Mouse (Mus musculus) urinary bladder, adult 2 months (tissue): ENCODE results near the gene Dnm2. TPM values are rescaled to one million over a fixed set of nuclear protein-coding genes. Genes with fewer than 3 reads are reported as not detected.
"Not testable (repeated sequence)": the region's sequence is repeated elsewhere in the genome, so short reads cannot be mapped to it uniquely, and the experiment has no call there.

ENCODE experiments used
- DNase-seq: peaks from one replicate; pipeline ENCODE4 v3.0.0; 2022; ENCODE audit warnings: low spot score
- polyA plus RNA-seq: library from polyadenylated mRNA; depleted of rRNA; stranded (reverse); fragments of >200 nt; gene quantifications from 2 replicates; pipeline ENCODE4 v1.2.3, GENCODE M21; 2012

The Dnm2 gene
- polyA plus RNA-seq, 1 experiment = 76.4 TPM

DNA sequence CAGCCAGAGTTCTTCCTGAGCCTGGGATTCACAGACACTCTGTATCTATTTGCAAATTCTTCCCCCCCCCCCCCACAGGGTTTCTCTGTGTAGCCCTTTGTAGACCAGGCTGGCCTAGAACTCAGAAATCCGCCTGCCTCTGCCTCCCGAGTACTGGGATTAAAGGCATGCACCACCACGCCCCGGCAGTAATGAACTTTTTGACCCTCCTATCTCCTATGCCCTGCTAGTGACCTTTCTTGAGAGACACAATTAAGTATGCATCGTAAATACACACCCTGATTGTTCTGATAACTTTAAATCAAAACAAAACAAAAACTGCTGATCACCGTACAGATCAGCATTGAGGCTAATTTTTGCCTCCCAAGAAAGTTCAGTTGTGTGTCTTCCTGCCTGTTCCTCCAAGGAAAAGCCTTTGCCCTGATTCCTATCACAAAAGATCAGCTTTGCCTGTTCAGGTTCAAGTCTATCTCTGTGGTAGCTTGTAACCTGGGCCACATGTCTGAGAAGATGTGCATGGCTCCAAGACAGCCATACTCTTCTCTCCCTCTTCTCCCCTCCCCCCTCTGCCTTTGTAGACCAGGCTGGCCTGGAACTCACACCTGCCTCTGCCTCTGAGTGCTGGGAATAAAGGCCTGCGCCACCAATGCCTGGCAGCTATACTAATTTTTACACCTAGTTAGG is 31.7 kb downstream of the Dnm2 start:
- no peak for DNase-seq

DNA sequence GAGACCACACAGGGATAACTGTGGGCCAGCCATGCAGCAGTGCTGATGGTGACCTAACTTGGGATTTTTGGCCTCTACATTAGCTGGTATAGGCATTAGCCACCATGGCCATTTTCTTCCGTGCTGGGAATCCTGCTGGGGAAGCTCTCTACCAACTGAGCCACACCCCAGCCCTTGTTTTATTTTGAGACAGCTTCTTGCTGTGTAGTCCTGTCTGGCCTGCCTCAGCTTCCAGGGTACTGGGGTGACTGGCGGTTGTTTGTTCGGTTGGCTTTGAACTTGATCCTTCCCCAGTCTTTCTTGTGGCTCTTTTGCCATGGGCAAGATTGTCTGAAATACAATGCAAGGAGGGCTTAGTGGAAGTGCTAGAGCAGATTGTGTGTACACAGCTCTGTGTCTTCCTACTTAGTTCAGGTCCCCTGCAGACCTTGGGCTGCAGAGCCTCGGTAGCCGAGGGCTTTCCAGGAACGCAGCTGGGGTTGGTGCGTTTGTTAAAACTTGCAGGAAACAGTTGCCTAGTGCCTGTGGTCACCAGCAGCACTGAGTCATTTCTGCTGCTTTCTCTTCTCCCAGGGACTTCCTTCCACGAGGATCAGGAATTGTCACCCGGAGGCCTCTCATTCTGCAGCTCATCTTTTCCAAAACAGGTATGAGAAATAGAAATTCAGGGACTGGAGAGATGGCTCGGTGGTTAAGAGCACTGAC is 32.4 kb downstream of the Dnm2 start:
- no peak for DNase-seq

DNA sequence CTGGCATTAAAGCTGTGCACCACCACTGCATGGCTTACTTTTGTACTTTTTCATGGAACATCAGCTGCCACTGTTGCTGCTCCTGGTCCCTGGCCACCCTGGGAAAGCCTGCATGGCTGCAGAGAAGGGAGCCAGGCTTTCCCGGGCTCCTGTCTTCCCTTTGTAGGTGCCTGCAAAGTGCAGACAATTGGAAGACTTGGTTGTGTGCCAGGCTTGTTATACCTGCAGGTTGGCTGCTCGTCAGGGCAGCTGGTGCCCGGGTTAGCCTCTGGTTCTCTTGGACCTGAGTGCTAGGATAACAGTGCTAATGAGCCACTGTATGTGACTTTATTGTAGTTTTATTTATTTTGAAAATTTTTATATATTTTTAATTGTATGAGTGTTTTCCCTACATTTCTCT is 34.1 kb downstream of the Dnm2 start:
- no peak for DNase-seq

DNA sequence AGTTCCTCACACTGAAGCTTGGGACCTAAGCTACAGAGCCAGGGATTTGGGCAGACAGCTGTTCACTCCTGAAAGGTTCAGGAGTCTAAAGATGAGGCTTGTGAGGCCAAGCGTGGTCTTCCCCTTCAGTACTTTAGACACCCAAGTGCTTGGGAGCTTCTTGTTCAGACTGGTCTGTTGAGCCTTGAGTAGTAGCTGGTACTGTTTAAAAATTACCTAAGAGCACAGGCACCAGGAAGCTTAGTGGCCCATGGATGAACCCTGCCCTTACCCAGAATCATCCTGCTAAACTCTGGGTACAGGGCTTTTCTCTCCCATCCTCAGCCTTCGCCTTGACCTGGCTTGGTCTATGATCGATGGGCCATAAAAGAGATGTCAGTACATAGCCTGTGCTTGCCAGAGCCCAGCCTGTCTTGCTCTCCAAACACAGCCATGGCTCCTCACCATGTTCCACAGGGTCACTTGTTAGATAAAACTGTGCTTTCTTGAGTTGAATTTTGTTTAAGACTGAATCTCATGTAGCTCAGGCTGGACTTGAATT is 35.8 kb downstream of the Dnm2 start:
- no peak for DNase-seq

DNA sequence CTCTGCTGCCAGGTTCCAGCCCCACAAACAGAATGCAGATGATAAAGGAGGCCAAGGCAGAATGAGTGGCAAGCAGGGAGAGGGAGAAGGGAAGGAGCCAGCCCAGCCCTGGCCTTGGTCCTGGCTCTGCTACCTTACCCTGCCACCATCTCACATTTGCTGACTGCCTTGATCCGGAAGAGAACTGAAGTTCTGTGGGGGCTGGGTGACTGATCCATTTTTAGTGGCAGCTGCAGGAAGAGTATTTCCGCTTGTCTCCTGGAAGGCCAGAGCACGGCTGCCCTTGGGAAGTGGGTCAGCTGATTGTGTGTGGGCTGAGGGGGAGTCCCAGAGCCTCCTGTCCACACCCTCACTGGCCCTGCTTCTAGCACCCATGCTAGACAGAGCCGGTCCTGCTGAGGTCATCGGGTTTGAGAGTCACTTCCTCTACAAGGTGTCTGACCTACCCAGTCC is 38.5 kb downstream of the Dnm2 start:
- DNase-seq = no peak

DNA sequence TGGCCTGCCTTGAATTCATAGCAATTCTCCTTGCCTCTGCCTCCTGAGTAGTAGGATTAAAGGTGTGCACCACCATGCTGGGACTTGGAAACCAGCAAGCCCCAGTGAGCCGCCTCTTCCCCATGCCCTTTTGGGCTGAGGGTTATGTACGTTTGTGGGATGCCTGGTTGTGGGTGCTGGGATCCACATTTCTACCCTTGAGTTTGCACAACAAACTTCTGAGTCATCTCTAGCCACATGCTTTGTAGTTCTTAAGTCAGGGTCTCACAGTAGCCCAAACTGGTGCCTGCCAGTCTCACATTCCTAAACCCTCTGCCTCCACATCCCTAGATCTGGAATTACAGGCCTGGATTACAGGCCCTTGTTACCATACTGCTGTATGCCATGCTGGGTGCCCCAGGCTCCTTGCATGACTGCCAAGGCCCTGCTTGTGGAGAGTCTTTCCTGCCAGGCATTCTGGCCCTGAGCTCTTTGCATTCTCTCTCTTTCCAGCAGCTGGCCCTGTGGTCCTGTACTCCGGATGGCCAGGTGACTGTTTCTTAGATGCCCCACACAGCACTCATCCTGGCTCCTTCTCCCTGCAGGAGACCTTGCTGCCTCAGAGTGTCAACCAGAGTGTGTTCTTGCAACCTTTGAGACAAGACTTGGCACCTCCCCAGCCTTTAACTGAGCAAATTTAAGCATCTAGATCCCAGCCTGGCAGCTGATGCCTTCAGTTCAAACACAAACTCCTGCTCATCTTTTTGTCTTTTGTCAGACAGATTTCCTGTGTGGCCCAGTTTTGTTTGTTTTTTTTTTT is 39.3 kb downstream of the Dnm2 start:
- no peak for DNase-seq

DNA sequence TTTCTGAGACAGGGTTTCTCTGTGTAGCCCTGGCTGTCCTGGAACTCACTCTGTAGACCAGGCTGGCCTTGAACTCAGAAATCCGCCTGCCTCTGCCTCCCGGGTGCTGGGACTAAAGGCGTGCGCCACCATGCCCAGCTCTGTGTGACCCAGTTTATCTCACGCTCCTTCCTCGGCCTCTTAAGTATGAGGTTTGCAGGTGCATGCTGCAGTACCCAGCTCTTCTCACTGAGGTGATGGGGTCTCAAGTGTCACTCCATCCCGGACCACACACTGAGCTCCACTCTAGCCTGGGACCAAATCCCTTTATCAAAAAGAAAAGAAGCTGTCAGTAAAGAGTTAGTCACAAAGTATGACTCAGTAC is 39.8 kb downstream of the Dnm2 start:
- not testable (repeated sequence) for DNase-seq

DNA sequence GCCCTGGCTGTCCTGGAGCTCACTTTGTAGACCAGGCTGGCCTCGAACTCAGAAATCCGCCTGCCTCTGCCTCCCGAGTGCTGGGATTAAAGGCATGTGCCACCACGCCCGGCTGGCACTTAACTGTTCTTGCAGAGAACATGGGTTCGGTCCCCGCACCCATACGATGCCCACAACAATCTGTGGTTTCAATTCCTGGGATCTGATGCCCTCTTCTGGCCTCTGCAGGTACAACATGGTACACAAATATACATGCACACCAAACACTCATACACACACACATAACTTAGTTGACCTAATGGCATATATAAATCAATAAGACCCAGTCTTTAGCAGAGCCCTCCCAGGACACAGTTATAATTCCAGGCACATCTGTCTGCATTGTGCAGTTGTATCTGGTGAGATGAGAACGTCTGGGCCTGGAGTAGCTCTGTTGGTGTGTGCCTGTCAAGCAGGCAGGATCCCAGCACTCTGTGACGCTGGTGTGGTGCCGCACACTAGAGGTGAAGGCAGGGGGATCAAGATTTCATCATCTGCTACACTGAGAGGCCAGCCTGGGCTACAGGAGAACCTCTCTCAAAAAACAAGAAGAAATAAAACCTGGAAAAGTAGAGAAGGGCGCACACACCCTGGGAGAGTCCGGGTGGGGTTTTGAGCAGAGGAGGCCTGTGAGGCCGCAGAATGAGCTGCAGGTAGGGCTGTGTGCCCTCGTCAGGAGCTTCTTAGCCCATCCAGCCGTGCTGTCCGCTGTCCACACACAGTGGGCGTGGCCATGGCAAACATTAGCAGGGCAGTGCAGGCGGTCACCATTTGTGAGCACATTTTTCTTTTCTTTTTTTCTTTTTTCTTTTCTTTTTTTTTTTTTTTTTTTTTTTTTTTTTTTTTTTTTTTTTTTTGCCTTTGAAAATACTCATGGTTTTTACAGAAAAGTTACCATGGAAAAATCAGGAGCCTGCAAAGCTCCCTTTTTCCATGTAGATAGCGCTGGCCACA is 44.6 kb downstream of the Dnm2 start:
- no peak for DNase-seq

DNA sequence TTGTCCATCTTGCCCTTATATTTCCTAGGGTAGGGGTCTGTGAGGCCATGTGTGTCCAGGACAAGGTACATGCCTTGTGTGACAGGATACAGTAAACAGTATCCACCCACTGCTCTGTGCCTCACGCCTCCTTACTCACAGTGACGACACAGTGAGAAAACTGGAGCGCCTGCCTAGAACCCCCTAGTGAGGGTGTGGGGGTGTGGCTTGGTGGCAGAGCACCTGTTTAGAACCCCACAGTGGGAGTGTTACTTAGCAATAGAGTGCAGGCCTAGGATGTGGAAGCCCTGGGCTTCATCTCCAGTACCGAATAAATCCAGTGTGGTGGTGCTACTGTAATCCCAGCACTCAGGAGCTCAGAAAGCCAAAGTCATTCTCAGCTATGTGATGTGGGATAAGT is 48.2 kb downstream of the Dnm2 start:
- no peak for DNase-seq

DNA sequence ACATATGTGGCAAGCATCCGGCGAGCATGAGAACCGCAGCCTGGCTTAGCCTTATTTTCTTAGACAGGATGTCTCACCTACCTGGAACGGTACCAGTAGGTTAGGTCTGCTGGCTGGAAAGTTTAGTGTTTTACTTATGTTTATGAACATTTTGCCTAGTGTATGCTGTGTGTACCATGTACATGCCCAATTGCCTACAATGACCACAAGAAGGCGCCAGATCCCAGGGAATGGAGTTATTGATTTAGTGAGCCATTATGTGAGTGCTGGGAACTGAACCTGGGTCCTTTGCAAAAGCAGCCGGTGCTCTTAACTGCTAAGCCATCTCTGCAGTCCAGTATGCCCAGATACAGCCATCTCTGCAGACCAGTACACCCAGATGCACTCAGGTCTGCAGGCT is 53.0 kb downstream of the Dnm2 start:
- no peak for DNase-seq

DNA sequence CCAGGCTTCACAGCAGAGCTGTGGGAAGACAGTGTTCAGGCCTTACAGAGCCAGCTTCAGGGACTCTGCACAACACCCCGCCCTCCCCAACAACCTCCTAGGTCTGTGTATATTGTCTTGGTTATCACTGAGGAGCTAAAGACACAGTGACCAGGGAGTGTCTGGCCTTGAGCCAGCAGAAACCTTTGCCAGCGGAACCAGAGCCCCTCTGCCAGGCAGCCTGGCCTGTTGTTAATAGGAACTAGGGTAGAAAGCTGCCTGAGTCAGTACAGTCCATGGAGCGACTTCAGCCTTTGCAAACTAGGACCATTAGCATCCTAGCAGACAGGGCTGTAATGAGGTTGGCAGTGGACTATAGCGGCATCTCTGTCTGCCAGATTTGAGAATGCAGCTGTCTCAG is 59.4 kb downstream of the Dnm2 start:
- no peak for DNase-seq

DNA sequence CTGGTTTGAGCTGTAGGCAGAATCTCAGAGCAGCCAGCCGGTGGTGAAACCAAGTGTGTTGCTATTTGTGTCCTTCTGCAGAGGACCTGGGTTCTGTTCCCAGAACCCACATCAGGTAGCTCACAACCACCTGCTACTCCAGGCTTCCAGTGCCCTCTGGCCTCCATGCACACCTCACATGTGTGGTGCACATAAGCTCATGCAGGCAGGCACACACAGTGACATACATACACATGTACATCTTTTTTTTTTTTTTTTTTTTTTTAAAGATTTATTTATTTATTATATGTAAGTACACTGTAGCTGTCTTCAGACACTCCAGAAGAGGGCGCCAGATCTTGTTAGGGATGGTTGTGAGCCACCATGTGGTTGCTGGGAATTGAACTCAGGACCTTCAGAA is 63.5 kb downstream of the Dnm2 start:
- not testable (repeated sequence) for DNase-seq

DNA sequence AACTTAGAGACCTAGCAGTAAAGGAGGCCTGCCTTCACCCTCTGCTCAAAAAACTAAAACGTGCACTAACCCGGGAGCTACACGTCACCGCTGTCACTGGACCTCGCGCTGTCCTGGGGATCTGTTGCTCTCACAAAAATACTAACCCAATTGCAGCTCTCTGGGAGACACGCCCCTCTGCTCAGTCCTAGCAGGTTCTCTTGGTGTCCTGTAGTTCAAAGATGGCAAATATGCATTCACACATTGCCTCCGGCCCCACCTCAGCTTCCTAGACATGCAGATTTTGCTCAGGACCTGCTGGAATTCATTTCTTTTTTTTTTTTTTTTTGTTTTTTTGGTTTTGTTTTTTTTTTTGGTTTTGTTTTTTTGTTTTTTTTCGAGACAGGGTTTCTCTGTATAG is 66.0 kb downstream of the Dnm2 start:
- DNase-seq = no peak

DNA sequence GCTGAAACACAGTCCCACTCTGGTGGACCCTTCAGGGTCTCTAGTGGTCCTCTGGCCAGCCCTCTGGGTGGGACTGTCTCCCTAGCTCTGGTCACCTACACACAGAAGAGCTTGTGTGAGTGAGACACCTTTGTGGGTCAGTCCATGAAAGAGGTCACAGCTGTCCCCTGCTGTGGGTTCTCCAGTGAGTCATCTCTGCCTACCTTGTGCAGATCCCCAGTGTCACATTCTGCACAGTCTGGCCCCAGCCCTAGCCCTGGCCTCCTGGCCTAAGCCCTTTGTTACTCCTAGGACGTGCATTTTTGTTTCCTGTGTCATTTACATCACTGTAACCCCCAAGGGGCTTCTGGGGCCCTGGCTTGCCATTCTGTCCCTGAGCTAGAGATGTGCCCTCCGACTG is 69.2 kb downstream of the Dnm2 start:
- DNase-seq = no peak

DNA sequence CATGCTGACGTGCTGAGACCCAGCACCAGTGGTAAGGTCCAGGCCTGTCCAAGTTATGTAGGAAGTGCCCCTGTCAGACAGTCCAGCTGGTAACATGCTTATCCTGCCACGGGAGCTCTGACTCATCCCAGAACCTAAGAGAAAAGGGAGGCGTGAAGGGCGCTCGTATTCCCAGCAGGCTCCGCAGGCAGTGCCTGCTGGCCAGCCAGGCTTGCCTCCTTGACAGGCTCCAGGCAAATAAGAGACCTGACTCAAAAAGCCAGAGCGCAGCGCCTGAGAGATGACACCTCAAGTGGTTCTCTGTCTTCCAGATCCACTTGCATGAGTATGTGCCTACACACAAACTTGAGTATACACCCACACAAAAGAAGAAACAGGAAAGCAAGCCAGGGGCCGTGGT is 70.0 kb downstream of the Dnm2 start:
- DNase-seq = no peak

DNA sequence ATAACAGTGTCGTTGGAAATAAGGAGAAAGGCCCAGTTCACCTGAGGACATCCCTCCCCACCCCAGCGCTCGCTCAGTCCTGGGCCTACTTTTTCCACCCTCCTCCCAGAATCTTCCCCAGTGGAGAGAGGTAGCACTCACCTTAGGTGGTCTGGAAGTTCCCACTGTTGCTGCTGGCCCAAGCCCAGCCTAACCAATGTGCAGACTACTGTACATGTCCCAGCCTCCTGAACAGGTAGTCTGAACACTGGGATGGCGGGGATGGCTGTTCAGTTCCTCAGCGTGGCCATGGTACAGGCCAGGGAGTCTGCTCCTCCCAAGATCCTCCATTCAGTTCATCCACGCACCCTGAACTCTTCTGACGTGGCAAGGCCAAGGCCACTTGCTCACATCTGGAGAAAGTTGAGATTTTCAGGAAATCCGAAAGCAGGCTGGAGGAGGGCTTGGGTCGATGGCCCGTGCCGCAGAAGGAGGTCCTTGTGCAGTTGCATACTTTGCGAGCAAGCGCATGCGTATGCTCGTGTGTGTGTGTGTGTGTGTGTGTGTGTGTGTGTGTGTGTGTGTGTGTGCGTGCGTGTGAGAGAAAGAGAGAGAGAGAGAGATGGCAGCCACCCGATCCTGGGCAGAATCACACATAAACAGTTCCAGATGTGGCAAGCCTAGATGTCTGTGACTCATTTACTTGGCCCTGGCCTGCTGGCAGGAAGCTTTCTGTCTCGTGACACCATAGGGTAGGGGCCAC is 71.8 kb downstream of the Dnm2 start:
- no peak for DNase-seq

DNA sequence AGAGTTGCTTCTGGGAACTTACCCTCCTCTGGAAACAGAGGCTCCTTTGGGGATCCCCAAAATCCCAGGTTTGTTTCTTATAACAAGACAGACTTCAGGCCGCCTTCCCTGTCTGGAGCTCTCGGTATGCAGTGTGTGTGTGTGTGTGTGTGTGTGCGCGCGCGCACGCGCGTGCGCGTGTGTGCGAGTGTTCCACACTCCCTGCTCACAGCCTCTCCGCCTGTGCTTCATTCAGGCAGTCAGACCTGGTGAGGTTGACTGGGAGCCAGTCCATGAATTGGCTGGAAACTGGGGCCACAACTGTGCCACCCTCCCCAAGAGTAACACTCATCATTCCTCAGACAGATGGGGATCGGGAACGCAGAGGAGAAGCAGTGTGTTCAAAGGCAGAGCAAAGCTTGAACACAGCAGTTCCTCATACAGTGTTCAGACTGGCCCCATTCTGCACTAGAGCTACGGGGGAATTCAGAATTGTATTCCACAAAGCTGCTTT is 72.4 kb downstream of the Dnm2 start:
- no peak for DNase-seq

DNA sequence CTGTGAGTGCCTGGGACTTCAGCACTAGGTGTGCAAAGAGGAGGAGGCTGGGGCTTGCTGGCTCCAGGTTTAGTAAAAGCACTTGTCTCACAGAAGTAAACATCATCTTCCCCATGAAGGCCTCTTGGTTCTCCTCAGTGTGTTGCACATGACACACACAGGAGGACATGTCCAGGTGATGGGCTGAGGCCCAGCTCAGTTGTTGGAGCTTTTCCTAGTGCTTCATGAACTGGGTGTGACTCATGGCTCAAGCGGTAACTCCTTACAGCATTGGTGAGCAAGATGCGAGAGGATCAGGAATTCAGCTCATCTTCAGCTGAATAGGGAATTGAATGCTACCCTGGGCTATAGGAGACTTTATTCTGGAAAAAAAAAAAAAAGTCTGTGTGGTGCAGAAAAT is 73.0 kb downstream of the Dnm2 start:
- no peak for DNase-seq

DNA sequence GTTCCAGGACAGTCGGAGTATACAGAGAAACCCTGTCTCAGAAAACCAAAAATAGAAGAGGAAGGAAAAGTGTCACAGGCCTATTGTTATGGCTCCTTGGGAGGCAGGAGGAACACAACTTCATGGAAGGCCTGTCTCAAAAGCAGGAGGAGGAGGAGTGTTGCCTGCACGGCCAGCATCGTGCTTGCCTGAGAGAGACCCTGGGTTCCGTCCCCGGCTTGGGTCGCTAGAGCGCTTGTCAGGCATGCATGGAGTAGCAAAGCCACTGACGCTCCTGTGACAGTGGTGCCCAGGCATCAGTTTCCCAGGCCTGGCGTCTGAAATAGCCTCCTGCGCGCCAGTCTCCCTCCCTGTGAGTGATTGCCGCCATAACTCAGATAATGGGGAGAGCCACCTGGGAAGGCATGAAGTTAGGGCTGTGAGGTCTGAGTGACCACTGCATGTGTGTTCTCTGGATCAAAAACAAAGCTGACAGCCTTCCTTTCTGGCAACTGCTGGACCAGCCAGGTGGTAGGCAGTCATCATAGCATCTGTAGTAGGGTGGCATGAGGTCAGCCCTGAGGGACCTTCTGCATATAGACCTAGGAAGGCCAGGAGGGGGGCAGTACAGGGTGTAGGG is 73.7 kb downstream of the Dnm2 start:
- no peak for DNase-seq

DNA sequence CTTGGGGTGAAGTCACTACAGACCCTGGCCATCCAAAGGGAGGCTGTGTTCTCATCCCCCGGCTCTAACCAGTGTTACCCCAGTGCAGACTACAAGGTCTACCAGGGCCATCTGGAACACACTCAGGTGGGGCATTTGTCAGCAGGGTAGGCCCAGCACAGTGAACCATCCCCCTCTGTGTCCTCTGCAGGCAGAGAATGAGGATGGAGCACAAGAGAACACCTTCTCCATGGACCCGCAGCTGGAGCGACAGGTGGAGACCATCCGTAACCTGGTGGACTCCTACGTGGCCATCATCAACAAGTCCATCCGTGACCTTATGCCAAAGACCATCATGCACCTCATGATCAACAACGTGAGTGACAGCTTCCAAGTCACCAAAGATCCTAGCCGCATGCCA is 78.6 kb downstream of the Dnm2 start:
- no peak for DNase-seq
